Mouse (Mus musculus) adrenal gland, postnatal 14 days (tissue): ENCODE results near the gene Tacr1. TPM values are rescaled to one million over a fixed set of nuclear protein-coding genes. Genes with fewer than 3 reads are reported as not detected.
A peak's percentile ranks its signal among the peaks of the same experiment; 100 is the strongest.
"Not testable (repeated sequence)": the region's sequence is repeated elsewhere in the genome, so short reads cannot be mapped to it uniquely, and the experiment has no call there.

Experiments used
- DNase-seq: peaks from one replicate; pipeline ENCODE4 v3.0.0; 2021; ENCODE audit warnings: mixed read lengths
- long read RNA-seq, 2 experiments: library from polyadenylated mRNA; stranded (forward); transcript quantifications; one replicate each; pipeline ENCODE4 v2.0.0; 2021
- total RNA-seq: library from RNA; stranded (reverse); gene quantifications from 2 replicates; pipeline ENCODE4 v1.2.3, GENCODE M21; 2021

Gene Tacr1
- total RNA-seq = 0.15 TPM in 1 of 2 replicates, not detected in the other
- long read RNA-seq, experiment 1 = 0 reads
- long read RNA-seq, experiment 2 = 0 reads

- DNase-seq = peak; percentile 12
Observed at GRCm38 (mm10) chr6:82401595-82402451, at the start of gene Tacr1. Gene Tacr1, plus strand, starts transcription at chr6:82402334.

- no peak for DNase-seq
Observed at GRCm38 (mm10) chr6:82376144-82376543, 26.0 kb upstream of the Tacr1 start.

- DNase-seq = no peak
Observed at GRCm38 (mm10) chr6:82383556-82383955, 18.6 kb upstream of the Tacr1 start.

- peak; percentile 30 for DNase-seq
Observed at GRCm38 (mm10) chr6:82402501-82403495, 664 bp downstream of the Tacr1 start.

GRCm38 (mm10) chr6:82418367-82418766 lies 16.2 kb downstream of the Tacr1 start:
- no peak for DNase-seq

GRCm38 (mm10) chr6:82420222-82420621 lies 18.1 kb downstream of the Tacr1 start:
- no peak for DNase-seq

GRCm38 (mm10) chr6:82428890-82429289 lies 26.8 kb downstream of the Tacr1 start:
- no peak for DNase-seq

GRCm38 (mm10) chr6:82429766-82430165 lies 27.6 kb downstream of the Tacr1 start:
- no peak for DNase-seq

- DNase-seq = no peak
Observed at GRCm38 (mm10) chr6:82437174-82437573, 35.0 kb downstream of the Tacr1 start.

GRCm38 (mm10) chr6:82452206-82453095 lies 50.3 kb downstream of the Tacr1 start:
- DNase-seq = not testable (repeated sequence)

GRCm38 (mm10) chr6:82455245-82455644 lies 53.1 kb downstream of the Tacr1 start:
- DNase-seq = no peak

- no peak for DNase-seq
Observed at GRCm38 (mm10) chr6:82457163-82457763, 55.1 kb downstream of the Tacr1 start.

- DNase-seq = no peak
Observed at GRCm38 (mm10) chr6:82458762-82459389, 56.7 kb downstream of the Tacr1 start.

- DNase-seq = no peak
Observed at GRCm38 (mm10) chr6:82463171-82463570, 61.0 kb downstream of the Tacr1 start.

GRCm38 (mm10) chr6:82474477-82474876 lies 72.3 kb downstream of the Tacr1 start:
- no peak for DNase-seq

- DNase-seq = no peak
Observed at GRCm38 (mm10) chr6:82483842-82484241, 81.7 kb downstream of the Tacr1 start.

- DNase-seq = no peak
Observed at GRCm38 (mm10) chr6:82494481-82494880, 92.3 kb downstream of the Tacr1 start.

GRCm38 (mm10) chr6:82510843-82511416 lies 108.8 kb downstream of the Tacr1 start:
- no peak for DNase-seq

GRCm38 (mm10) chr6:82519626-82520025 lies 117.5 kb downstream of the Tacr1 start:
- DNase-seq = no peak

- DNase-seq = no peak
Observed at GRCm38 (mm10) chr6:82522567-82522966, 120.4 kb downstream of the Tacr1 start.
